Mouse (Mus musculus) stomach, embryonic 16.5 days (tissue): ENCODE results near the gene Tmem87b. TPM values are rescaled to one million over a fixed set of nuclear protein-coding genes. Genes with fewer than 3 reads are reported as not detected.

Source experiments
- ATAC-seq: fragments of 200-750 bp; cut with Nextera tagmentation; 2 replicates; pipeline ENCODE4 v1.8.0; 2017; ENCODE audit warnings: moderate number of reproducible peaks, moderate TSS enrichment; ENCODE audit not compliant: insufficient read depth, low FRiP score
- H3K27ac ChIP-seq: fragments of 300-500 bp; sonication (generic); 2 replicates; pipeline ENCODE4 v1.5.1; 2014; ENCODE audit warnings: low read length
- H3K27me3 ChIP-seq: fragments of 300-500 bp; sonication (generic); 2 replicates; pipeline ENCODE4 v1.6.1; 2014; ENCODE audit warnings: low read length, control low read depth, mixed read lengths; ENCODE audit not compliant: control insufficient read depth, insufficient read depth
- H3K36me3 ChIP-seq: fragments of 300-500 bp; sonication (generic); 2 replicates; pipeline ENCODE4 v1.6.1; 2014; ENCODE audit warnings: low read length; ENCODE audit not compliant: control insufficient read depth, insufficient read depth
- H3K4me1 ChIP-seq: fragments of 300-500 bp; sonication (generic); 2 replicates; pipeline ENCODE4 v1.6.1; 2014; ENCODE audit warnings: low read length, control low read depth, mixed read lengths; ENCODE audit not compliant: control insufficient read depth, insufficient read depth
- H3K4me2 ChIP-seq: fragments of 300-500 bp; sonication (generic); 2 replicates; pipeline ENCODE4 v1.6.1; 2014; ENCODE audit warnings: low read depth, low read length, mixed read lengths
- H3K4me3 ChIP-seq: fragments of 300-500 bp; sonication (generic); replicated peaks from 2 replicates; pipeline ENCODE4 v1.5.1; 2014; ENCODE audit warnings: mild to moderate bottlenecking, low read length
- H3K9ac ChIP-seq: fragments of 300-500 bp; sonication (generic); 2 replicates; pipeline ENCODE4 v1.6.1; 2014; ENCODE audit warnings: low read length
- H3K9me3 ChIP-seq: fragments of 300-500 bp; sonication (generic); replicated peaks from 2 replicates; pipeline ENCODE4 v1.6.1; 2016; ENCODE audit warnings: low read length, control low read depth; ENCODE audit not compliant: control insufficient read depth
- WGBS: fragments of 180-500 bp; shearing (Covaris S2); extraction: QIAGEN DNeasy Blood & Tissue Kit; methylation state at CpG from one replicate; pipeline ENCODE4 v1.1.7; 2014; 5-methylcytosine and 5-hydroxymethylcytosine counted together
- polyA plus RNA-seq: library from polyadenylated mRNA; unstranded; fragments of >200 nt; fragmentation: Nextera tagmentation; extraction: Ambion mirVana; gene quantifications from 2 replicates; pipeline ENCODE4 v1.2.1, GENCODE M21; 2015

The Tmem87b gene
- polyA plus RNA-seq, 1 experiment from 2014 or later = 34.3 TPM

DNA sequence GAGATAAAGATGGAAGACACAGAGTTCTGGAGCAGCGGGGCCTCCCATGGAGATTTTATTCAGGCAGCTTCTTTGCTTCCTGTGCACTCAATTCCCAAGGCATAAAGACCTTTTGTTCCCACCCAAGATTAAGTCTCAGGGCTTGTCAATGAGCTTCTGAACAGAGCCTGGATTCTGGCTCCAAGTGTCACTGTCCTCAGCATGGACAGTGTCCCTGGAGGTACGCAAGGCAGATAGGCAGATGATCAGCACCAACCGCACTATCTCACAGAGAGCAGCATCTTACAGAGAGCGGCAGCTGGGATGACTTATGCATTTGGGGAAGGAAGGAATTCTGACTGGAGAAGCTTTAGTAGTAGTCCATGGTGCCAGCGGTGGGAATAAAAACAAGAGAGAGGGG, 31.6 kb upstream of the Tmem87b start:
- no peaks in the 10 kb centered on the region for H3K36me3 ChIP-seq
- H3K9ac ChIP-seq = no peak overlapping the region
- no peaks in the 10 kb centered on the region for H3K9me3 ChIP-seq
- H3K4me2 ChIP-seq = no peak overlapping the region
- no peak for ATAC-seq
- H3K4me1 ChIP-seq = no peaks in the 10 kb centered on the region
- WGBS = 80% methylated on average over 5 of the region's 5 CpGs
- no peak overlapping the region for H3K4me3 ChIP-seq
- no peaks in the 10 kb centered on the region for H3K27me3 ChIP-seq
- H3K27ac ChIP-seq = no peak overlapping the region

DNA sequence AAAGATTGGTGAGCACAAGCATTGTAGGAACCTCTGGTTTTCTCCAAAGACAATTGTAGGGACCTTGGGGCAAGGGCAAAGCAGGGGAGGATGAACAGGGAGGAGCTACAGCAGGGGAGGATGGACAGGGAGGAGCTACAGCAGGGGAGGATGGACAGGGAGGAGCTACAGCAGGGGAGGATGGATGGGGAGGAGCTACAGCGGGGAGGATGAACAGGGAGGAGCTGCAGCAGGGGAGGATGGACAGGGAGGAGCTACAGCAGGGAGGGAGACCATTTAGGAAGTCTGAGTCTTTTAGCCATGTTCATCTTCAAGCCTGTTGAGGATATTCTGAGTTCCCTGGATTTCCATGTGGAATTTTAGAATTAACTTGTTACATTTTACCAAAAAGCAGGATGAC, 31.1 kb upstream of the Tmem87b start:
- H3K9me3 ChIP-seq = no peaks in the 10 kb centered on the region

DNA sequence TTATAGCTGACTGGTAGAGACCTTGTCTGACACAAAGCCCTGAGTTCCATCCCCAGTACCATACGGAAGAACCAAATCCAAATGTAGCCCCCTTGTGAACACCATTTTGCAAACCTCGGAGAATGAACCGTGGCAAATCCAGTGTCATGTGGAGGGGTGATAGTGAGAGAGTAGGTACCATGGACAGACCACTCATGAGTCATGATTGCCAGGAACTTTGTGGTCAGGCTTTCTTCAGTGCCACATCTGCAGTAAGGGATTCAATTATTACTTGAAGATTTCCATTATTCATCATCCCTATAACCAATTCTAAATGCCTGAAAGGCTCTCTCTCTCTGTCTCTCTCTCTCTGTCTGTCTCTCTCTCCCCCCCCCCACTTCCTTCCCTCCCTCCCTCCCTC, 30.1 kb upstream of the Tmem87b start:
- no peaks in the 10 kb centered on the region for H3K9me3 ChIP-seq
- no peak for ATAC-seq
- no peaks in the 10 kb centered on the region for H3K27me3 ChIP-seq
- 91% methylated on average over 3 of the region's 3 CpGs for WGBS
- no peaks in the 10 kb centered on the region for H3K36me3 ChIP-seq
- H3K4me2 ChIP-seq = no peak overlapping the region
- no peak overlapping the region for H3K27ac ChIP-seq
- no peaks in the 10 kb centered on the region for H3K4me1 ChIP-seq
- H3K9ac ChIP-seq = no peak overlapping the region
- H3K4me3 ChIP-seq = no peak overlapping the region

More for the DNA sequence above, 31.1 kb upstream of the Tmem87b start:
- no peak overlapping the region for H3K4me3 ChIP-seq
- no peak overlapping the region for H3K9ac ChIP-seq
- no peaks in the 10 kb centered on the region for H3K4me1 ChIP-seq
- no peaks in the 10 kb centered on the region for H3K36me3 ChIP-seq
- no peaks in the 10 kb centered on the region for H3K27me3 ChIP-seq
- 86% methylated on average over 1 of the region's 1 CpGs for WGBS
- no peak overlapping the region for H3K27ac ChIP-seq
- no peak for ATAC-seq
- H3K4me2 ChIP-seq = no peak overlapping the region

DNA sequence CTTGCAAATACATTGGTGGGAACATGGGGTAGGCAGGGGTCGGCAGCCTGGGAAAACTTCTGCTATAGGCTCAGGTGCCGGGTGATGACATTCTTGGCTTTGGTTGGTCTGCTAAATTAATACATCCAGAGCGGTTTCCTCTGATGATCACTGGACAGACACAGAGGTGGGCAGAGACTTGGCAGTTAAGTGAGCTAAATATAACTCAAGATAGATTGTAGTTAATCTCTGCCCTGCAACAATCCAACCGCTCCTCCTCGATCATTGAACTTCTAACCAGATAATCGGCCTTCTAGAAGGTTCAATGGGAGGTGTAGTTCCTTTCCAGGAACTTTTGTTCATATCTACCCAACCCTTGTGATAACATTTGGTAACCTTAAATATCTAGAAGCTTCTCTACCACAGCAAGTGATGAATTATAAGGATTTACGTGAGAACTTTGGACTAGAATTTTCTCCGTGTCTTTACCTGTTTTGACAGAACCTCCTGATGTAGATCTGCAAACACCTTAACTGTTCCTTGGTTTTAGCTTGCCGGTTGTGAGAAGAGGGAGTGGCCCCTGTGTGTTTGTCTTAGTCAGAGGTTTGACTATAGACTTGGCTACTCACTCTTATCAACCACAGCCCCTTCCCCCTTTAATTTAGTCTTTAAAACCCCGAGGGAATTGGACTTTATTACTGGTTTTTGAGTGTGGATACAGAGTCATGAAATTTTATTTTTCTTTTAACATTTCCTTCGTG, 26.9 kb upstream of the Tmem87b start:
- H3K27me3 ChIP-seq = no peaks in the 10 kb centered on the region
- no peak overlapping the region for H3K4me3 ChIP-seq
- H3K9me3 ChIP-seq = no peaks in the 10 kb centered on the region
- no peak for ATAC-seq
- H3K9ac ChIP-seq = no peak overlapping the region
- H3K27ac ChIP-seq = no peak overlapping the region
- H3K36me3 ChIP-seq = no peaks in the 10 kb centered on the region
- no peaks in the 10 kb centered on the region for H3K4me1 ChIP-seq
- 70% methylated on average over 11 of the region's 11 CpGs for WGBS
- no peak overlapping the region for H3K4me2 ChIP-seq

DNA sequence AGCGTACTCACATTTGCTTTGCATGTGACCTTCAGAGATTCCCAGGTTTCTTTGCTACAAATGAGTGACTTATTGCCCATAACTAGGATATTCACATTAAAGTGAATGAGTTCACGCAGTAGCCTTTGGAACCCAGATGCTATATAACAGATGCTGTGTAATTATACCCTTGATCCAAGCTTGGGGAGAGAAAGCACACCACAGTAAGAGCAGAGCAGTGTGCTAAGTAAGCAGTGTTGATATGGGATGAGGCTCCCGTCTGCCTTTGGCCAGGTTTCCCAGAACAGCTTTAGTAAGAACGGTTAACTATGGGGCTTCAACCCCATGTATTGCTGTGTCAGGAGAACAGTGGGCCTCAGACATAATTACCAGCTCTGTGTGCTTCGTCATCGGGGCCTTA, 24.0 kb upstream of the Tmem87b start:
- Histone ChIP-seq H3K36me3 (no peaks in the 10 kb centered on the region), H3K27ac (no peak overlapping the region), H3K27me3 (no peaks in the 10 kb centered on the region), H3K4me1 (no peaks in the 10 kb centered on the region), H3K4me3 (no peak overlapping the region), H3K9me3 (no peaks in the 10 kb centered on the region), H3K4me2 (no peak overlapping the region), H3K9ac (no peak overlapping the region)
- no peak for ATAC-seq
- WGBS = 87% methylated on average over 6 of the region's 6 CpGs

DNA sequence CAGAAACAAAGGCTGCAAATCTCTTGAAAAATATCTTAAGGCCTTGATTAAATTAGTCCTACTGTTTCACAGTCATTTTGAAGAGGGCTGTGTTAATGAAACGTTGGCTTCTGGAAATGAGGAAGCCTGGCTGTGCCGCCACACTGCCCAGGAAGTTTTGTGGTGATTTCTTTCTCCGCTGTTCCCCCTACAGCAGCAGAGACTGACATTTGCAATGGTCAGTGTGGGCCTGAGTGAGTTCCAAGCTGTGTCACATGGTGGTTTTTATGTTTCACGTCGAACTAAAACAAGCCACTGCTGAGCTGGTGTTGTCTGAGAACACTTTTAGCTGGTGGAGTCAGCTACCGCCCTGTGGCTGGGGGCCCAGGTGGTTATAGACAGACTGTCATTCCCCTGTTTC, 21.5 kb upstream of the Tmem87b start:
- no peak for ATAC-seq
- WGBS = 67% methylated on average over 6 of the region's 6 CpGs

DNA sequence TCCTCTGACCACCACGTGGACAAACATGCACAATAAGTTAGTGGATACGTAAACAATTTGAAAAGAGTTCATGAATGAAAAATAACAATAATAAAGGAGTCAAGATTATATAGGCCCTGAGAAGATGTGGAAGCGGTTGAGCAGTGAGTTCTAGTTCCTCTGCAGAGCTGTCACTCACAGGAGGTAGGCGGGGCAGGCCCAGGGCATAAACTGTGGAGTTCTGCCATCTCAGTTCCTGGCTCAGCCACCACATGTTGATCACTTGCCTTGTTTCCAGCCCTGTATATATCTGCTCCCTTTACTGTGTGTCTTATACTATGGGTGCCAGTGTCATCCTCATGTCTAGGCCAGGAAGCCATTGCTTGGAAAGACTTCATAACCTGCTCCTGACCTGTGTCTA, 14.5 kb upstream of the Tmem87b start:
- Histone ChIP-seq H3K4me3 (no peak overlapping the region), H3K27ac (no peak overlapping the region), H3K4me2 (no peak overlapping the region), H3K9me3 (no peaks in the 10 kb centered on the region), H3K27me3 (no peaks in the 10 kb centered on the region), H3K36me3 (peaks cover 14% of the 10 kb centered on the region; the same call in 1 of the 2 replicates), H3K4me1 (no peaks in the 10 kb centered on the region), H3K9ac (no peak overlapping the region)
- 86% methylated on average over 4 of the region's 4 CpGs for WGBS
- no peak for ATAC-seq

More for the DNA sequence above, 21.5 kb upstream of the Tmem87b start:
- peaks cover 5% of the 10 kb centered on the region; the same call in 1 of the 2 replicates for H3K36me3 ChIP-seq
- no peaks in the 10 kb centered on the region for H3K27me3 ChIP-seq
- H3K4me3 ChIP-seq = no peak overlapping the region
- H3K4me2 ChIP-seq = no peak overlapping the region
- H3K27ac ChIP-seq = no peak overlapping the region
- no peak overlapping the region for H3K9ac ChIP-seq
- H3K4me1 ChIP-seq = no peaks in the 10 kb centered on the region
- H3K9me3 ChIP-seq = no peaks in the 10 kb centered on the region

DNA sequence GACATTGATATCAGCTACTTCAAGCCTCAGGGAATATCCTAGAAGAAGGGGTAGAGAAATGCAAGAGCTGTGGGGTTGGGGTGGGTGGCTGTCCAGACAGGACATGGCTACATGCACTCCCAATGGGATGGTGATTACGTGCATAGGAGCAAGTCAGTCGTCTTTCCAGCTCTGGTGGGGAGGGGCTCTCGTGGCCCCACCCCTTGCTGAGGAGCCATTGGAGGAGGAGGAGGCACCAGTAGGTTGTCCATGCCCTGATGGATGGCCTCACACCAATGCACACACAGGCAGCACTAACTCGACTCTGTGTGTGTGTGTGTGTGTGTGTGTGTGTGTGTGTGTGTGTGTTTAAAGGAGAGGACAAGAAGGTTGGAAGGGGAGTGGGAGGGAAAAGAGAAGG, 12.6 kb upstream of the Tmem87b start:
- no peaks in the 10 kb centered on the region for H3K9me3 ChIP-seq
- no peak for ATAC-seq
- H3K4me1 ChIP-seq = no peaks in the 10 kb centered on the region
- H3K27me3 ChIP-seq = no peaks in the 10 kb centered on the region
- peaks cover 14% of the 10 kb centered on the region; the same call in 1 of the 2 replicates for H3K36me3 ChIP-seq
- no peak overlapping the region for H3K27ac ChIP-seq
- H3K4me3 ChIP-seq = no peak overlapping the region
- WGBS = 55% methylated on average over 4 of the region's 4 CpGs
- no peak overlapping the region for H3K4me2 ChIP-seq
- H3K9ac ChIP-seq = no peak overlapping the region

DNA sequence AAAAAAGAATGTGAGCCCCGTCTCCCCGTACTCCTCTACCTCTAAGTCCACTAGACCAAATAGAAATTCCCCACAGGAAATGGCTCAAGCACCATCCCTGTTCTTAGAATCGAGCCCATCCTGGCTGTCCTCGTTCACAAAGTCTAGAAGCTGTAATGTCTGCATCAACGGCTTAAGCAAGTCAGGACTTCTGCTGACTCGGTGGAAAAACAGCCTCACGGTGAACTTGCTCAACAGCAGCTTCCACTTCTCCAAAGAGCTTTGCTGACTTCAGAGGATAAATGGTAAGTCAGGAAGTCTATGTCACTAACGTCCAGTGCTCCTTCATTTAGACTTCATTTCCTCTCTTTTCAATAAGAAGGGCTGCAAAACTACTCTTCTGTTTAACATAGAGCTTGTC, 11.4 kb upstream of the Tmem87b start:
- no peak overlapping the region for H3K4me3 ChIP-seq
- no peaks in the 10 kb centered on the region for H3K27me3 ChIP-seq
- no peak overlapping the region for H3K27ac ChIP-seq
- H3K9ac ChIP-seq = no peak overlapping the region
- no peaks in the 10 kb centered on the region for H3K9me3 ChIP-seq
- no peak overlapping the region for H3K4me2 ChIP-seq
- no peaks in the 10 kb centered on the region for H3K4me1 ChIP-seq
- no peak for ATAC-seq
- WGBS = 54% methylated on average over 8 of the region's 8 CpGs
- H3K36me3 ChIP-seq = peaks cover 8% of the 10 kb centered on the region; the same call in 1 of the 2 replicates
